Mouse (Mus musculus) brain, adult 2 months (tissue): ENCODE data around the gene Smim20.
A peak's percentile ranks its signal among the peaks of the same experiment; 100 is the strongest.

Experiments used
- DNase-seq: peaks from one replicate; pipeline ENCODE4 v3.0.0; 2011; ENCODE audit warnings: low read depth, low spot score

Smim20 gene

GRCm38 (mm10) chr5:53266931-53267853 lies at the start of gene Smim20:
TSS of gene Smim20 (plus strand) at chr5:53267083.
- peak; percentile 94 for DNase-seq

DNA sequence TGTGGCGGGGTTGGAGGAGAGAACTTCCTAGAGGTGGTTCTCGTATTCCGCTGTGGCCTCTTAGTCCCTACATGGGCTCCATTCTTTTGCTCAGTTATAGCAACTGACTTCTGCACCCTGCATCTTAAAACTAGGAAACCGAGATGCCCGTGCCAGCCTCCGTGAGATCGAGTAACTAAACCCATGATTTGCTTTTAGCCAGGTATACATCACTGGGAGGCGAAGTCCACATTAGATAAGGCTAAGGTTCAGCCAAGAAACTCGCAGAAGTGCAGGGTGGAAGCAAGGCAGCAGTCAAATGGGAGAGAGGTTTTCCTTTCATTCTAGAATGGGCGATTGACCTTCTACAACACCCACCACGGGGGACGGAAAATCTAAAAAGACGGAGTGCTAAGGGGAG lies 41.4 kb upstream of the Smim20 start:
- no peak for DNase-seq

DNA sequence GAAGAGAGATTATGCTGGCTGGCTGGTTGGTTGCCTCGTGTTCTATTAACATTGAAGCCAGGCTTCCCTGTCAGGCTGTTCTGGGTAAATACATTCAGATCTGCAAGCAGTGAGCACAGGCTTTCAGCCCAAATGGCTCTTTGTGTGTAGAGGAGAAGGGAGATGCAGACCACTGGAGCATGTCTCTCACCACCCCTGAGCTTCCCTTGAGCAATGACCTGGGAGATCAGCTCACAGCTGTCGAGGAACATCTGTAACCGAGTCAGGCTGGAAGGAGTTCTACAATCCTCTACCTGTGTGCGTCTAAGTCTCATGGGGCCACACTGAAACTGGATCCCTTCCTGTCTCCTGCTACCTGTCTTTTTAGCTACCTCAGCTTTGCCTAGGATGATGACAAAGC lies 36.3 kb upstream of the Smim20 start:
- DNase-seq = no peak

- no peak for DNase-seq
These were observed 31.3 kb upstream of the Smim20 start for GRCm38 (mm10) chr5:53235551-53235950.

- peak; percentile 84 for DNase-seq
These were observed 30.7 kb upstream of the Smim20 start for GRCm38 (mm10) chr5:53236136-53236535.

- no peak for DNase-seq
These were observed 30.1 kb upstream of the Smim20 start for GRCm38 (mm10) chr5:53236749-53237148.

DNA sequence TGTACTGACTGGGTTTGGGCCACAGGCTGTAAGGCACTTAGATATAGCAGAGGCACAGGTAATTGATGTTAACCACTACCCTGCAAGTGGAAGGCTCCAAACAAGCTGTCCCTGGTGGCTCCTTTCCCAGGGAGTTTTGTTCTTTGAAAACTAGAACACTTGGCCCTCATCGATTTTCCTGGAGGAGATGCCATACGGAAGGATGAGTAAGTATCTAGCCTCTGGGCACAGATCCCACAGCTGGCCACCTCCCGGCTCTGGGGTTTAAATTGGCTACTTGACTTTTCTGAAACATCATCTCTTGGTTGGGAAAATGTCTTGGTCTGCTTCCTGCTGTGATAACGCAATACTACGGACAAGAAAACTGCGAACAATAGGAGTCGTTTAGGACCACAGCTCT lies 28.1 kb upstream of the Smim20 start:
- DNase-seq = peak; percentile 70

DNA sequence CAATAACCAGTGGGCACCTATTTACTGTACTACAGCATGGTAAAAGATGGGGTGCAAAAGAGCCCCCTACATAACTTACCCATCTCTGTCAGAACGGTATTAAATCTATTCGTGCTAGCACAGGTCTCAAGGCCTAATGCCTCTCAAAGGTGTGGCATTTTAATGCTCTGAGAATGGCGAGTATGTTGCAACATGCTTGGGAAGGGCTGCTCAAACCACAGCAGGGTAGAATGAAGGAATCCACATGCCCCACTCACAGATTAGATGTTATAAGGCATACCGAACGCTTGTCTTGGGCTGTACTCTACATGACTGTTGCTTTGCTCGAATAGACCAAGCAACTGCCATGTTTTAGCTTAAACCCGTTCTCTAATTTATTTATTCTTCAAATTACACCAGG lies 27.7 kb upstream of the Smim20 start:
- DNase-seq = no peak

GRCm38 (mm10) chr5:53239831-53240440 lies 26.9 kb upstream of the Smim20 start:
- no peak for DNase-seq

- DNase-seq = no peak
These were observed 25.8 kb upstream of the Smim20 start for GRCm38 (mm10) chr5:53241109-53241508.

- DNase-seq = no peak
These were observed 24.9 kb upstream of the Smim20 start for GRCm38 (mm10) chr5:53241963-53242362.

DNA sequence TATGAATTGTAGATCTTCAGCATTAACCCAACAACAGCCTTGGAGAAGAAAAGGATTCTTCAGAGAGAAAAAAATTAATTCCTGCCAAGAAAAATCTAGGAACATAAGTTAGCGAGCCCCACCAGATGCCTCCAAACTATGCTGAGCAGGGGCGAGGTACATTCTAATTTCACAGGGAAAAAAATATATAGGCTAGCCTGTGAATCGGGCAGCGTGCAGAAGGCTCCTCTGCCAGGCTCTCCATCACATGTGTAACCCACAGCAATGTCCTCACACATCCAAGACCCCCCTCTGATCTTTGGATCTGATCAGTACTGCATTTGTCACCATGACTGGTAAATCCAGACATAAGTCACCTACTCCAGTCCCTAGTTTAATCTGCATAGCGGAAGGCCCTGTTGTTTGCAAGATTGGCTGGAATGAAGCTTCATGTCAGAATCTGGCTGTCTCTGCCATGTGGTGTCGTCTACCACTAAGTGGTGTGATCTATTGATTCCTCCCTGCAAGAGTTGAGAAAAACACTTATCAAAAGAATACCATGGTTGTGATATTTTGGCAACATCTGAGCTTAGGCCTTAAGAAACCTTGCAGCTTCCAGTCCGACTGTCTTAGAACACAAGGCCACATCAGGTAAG lies 23.9 kb upstream of the Smim20 start:
- peak; percentile 65 for DNase-seq

- DNase-seq = no peak
These were observed 22.9 kb upstream of the Smim20 start for GRCm38 (mm10) chr5:53243933-53244332.

GRCm38 (mm10) chr5:53248499-53248898 lies 18.4 kb upstream of the Smim20 start:
- peak; percentile 40 for DNase-seq

DNA sequence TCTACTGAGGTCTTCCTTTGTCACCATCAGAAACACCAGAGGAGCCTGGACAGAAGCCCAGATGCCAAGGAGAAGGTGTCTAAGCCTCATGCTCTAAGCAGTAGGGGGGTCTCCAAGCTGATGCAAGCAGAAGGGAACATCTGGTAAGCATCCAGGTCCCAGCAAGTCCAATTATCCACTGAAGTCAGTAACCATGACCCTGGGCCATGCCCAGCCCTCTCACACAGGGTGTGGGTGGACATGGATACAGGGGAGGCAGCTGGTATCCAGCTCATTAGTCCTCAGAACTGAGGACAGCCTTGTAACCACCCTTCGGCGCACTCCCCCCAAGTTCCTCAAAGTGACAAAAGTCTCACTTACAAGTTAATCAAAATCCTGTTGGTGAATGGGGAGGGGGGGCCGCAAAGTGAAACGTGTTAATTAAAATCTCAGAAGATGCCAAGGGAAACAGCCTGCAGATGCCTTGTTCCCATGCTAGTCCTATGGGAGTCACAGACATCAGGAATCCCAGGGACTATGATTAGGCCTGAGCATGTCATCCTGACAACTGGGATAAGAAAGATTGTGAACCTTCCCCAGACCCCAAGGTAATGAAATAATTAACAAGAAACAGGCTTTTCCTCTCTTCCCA lies 17.3 kb upstream of the Smim20 start:
- DNase-seq = no peak

- DNase-seq = no peak
These were observed 12.7 kb upstream of the Smim20 start for GRCm38 (mm10) chr5:53254154-53254553.

- no peak for DNase-seq
These were observed 12.1 kb upstream of the Smim20 start for GRCm38 (mm10) chr5:53254821-53255220.

DNA sequence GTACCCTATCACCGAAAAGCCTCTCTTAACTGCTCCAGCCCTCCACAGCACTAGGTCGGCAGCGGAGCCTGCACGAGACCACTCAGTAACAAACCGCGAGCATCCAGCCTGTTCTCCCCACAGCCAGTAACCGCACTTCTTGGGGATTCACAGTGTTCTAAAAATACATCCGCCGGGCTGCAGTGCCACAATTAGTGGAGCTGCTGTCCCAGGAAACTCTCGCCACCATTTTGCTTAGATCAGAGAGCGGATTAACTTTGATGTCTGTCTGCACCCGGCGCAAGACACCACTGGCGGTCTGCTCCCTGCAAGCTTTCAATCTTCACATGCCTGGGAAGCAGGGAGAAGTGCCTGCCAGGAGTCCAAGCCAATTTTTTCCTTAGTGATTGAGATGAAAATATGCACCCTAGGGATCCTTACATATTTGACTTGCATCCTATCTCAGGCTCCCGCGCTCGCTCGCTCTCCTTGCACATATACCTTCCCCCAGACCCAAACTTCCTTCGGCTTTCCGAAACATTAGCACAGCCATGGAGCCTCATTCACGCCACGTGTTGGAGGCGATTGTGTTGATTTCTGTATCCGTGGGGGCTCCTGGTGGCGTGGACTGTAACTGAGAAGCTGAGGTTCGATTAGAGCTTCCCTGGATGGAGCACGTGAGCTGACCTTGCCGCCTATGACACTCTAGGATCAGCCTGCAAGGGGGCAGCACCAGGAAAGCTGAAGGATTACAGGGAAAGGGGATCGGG lies 8.7 kb upstream of the Smim20 start:
- peak; percentile 76 for DNase-seq

- DNase-seq = peak; percentile 79
These were observed 7.0 kb upstream of the Smim20 start for GRCm38 (mm10) chr5:53259894-53260293.

- DNase-seq = no peak
These were observed 4.9 kb upstream of the Smim20 start for GRCm38 (mm10) chr5:53261999-53262398.

DNA sequence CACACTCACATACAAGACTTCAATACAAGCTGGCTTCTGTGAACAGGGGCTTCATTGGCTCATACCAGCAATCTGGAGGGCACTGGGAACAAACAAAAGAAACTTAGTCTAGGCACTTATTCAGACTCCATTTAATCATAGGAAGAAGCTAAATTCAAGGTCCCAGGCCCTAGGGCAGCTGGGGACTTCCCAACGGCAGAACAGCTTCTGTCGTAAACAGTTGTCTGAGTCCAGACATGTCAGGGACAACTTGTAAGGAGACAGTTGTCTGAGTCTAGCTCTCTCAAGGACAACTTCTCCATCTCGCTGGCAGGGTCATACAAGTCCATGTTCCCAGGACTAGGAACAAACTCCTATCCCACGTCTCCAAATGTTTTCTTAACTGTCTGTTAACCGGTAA lies 2.8 kb upstream of the Smim20 start:
- DNase-seq = no peak
